Mouse (Mus musculus): ENCODE results near the gene Tas1r1. TPM values are rescaled to one million over a fixed set of nuclear protein-coding genes. Genes with fewer than 3 reads are reported as not detected.
A peak's percentile ranks its signal among the peaks of the same experiment; 100 is the strongest.

The Tas1r1 gene
- polyA plus RNA-seq, 1 experiment from 2014 or later, result 1.0 TPM

DNA sequence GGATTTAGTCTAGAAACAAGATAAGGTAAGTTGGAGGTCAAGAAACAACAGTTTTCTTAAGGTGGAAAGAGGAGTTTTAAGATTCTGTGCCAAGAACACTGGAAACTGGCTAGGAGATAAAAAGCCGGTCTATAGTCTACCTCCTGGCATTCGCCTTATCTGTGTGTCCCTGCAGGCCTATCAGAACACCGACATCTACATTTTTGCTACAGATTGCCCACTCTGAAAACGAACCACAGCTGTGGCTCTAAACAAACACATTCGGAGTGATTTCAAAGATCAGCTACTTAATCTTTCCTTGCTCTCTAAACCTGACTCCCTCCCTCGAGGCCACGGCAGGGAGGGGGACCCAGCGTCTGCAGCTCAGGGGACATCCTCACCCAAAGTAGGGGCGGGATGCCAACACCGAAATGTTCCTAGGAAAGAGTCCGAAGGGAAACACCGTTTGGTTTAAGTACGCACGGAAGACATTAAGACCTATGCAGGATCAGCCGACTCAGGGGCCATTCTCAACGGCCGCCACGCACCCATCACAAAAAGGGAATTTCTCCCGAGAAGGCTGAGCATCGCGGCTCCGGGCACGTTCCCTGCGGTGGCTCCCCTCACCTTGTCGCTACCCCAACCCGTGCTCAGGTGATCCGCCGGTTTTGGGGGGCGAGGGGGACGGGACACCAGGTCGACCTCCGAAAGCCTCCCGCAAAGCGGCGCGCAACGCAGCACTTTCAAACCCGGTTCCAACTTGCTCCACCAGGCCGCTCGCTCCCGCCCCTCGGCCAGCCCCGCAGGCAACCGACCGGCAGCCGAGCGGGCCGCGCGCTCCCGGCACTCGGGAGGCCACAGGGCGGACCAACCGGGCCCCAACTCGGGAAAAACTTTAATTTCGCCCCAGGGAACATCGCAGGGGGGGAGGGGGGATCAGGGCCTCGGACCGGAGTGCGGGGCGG lies 43.9 kb downstream of the Tas1r1 start:
- WGBS, result 1% methylated on average over 60 of the region's 61 CpGs
- Histone ChIP-seq H3K4me3 (peak overlapping the region; percentile 99), H3K4me2 (replicated peaks) (peak overlapping the region; percentile 87), H3K9ac (peak overlapping the region; percentile 97), H3K4me1 (peaks cover 19% of the 10 kb centered on the region), H3K27me3 (no peaks in the 10 kb centered on the region), H3K27ac (peak overlapping the region; percentile 83), H3K36me3 (peaks cover 29% of the 10 kb centered on the region), H3K9me3 (replicated peaks) (no peaks in the 10 kb centered on the region)
- no peak for ATAC-seq (ENCODE audit: low FRiP score)

DNA sequence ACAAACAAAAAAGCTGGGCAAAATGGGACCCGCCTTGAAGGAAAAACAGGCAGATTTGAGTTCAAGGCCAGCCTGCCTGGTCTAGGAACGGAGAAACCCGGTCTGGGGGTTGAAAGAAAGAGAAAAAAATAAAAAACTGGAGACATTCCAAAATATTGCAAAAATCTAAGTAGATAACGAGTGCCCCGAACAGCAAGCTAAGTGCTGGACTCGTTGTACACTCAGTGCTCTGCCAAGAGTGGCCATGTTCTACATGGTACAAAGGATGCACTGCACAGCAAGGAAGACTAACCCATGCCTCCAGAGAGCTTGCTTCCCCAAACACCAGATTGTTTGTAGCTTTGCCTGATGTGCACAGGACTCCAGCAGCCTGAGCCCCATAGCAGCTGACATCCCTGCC lies 45.3 kb downstream of the Tas1r1 start:
- WGBS, result 91% methylated on average over 6 of the region's 6 CpGs
- no peak overlapping the region for H3K27ac ChIP-seq
- H3K27me3 ChIP-seq, result no peaks in the 10 kb centered on the region
- no peak overlapping the region for H3K9ac ChIP-seq
- no peak overlapping the region for H3K4me2 ChIP-seq (replicated peaks)
- H3K9me3 ChIP-seq (replicated peaks), result no peaks in the 10 kb centered on the region
- no peak for ATAC-seq (ENCODE audit: low FRiP score)
- no peak overlapping the region for H3K4me3 ChIP-seq
- peaks cover 29% of the 10 kb centered on the region for H3K36me3 ChIP-seq
- H3K4me1 ChIP-seq, result peaks cover 26% of the 10 kb centered on the region

DNA sequence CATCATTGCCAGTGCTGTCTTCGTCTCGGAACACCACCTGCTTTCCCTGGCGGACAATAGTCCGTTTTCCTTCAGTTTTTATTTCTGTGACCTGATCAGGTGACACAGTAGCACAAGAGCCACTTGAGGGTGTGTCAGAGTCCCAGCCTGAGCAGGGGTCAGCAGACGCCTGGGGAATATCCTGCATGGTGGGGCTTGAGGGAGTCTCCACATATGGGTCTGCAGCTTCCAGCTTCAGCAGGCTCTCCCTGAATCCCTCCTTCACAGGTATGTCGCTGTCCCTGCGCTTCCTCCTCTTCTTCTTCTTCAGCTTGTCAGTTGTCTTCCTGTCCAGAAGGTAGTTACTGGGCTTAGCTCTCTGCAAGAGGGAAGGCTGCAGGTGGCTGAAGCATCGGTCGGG lies 46.3 kb downstream of the Tas1r1 start:
- Histone ChIP-seq H3K4me3 (no peak overlapping the region), H3K36me3 (peaks cover 29% of the 10 kb centered on the region), H3K4me2 (replicated peaks) (no peak overlapping the region), H3K4me1 (peaks cover 29% of the 10 kb centered on the region), H3K27me3 (no peaks in the 10 kb centered on the region), H3K9ac (no peak overlapping the region), H3K9me3 (replicated peaks) (no peaks in the 10 kb centered on the region), H3K27ac (no peak overlapping the region)
- WGBS, result 92% methylated on average over 9 of the region's 9 CpGs
- no peak for ATAC-seq (ENCODE audit: low FRiP score)

DNA sequence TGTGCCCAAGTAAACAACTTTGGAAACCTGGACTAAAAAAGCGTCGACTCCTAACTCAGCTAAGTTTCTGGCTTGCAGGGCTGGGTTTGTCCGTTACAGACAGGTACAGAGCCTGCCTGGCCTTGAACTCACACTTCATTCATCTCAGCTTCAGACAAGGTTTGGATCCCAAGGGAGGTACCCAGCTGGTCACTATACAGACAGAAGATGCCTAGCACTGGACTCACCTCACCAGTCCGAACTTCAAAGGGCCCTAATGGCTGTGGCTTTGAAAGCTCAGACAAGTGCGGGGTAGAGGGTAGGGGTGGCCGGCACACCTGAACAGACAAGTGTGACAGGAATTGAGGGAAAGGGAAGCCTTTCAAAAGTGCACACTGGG lies 49.3 kb downstream of the Tas1r1 start:
- peak; percentile 53 for ATAC-seq (ENCODE audit: low FRiP score)
- H3K4me2 ChIP-seq (replicated peaks), result peak overlapping the region; percentile 71
- H3K9ac ChIP-seq, result peak overlapping the region; percentile 91
- H3K4me1 ChIP-seq, result peaks cover 32% of the 10 kb centered on the region
- 35% methylated on average over 6 of the region's 6 CpGs for WGBS
- H3K9me3 ChIP-seq (replicated peaks), result no peaks in the 10 kb centered on the region
- H3K27me3 ChIP-seq, result no peaks in the 10 kb centered on the region
- H3K27ac ChIP-seq, result no peak overlapping the region
- peak overlapping the region; percentile 67 for H3K4me3 ChIP-seq
- peaks cover 29% of the 10 kb centered on the region for H3K36me3 ChIP-seq

DNA sequence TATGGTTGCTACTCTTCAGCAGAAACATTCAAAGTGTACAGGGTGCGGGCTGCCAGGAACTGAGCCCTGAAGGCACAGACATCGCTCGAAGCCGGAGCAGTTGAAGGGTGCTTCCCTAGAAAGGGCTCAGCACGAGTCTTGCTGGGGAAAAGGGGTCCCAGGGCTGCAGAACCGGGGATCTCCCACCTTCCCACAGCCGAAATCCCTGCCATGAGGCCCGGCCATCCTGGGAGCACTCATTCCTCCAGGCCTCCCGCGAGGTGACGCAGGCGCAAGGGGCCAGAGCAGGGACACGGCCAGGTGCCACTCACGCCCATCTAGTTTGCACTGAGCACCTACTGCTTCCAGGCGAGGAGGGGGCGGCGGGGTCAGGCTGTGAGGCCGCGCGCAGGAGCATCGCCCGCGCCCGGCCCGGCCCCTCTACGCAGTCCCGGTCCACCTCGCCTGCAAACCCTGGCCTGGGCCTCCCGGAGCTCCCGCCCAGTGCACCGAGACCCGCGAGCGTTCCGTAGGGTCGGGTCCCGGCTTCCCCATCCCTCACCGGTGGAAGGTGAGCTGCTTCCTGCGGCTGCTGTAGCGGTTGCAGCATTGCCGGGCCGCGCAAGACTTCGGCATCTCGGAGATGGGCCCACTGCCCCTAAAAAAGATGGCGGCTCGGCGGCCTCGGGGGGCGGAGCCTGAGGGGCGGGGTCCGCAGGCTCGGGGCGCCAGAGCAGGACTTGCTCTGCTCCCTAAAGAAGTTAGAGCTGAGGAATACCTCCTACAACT lies 49.8 kb downstream of the Tas1r1 start, which contains the start of gene Thap3:
Gene Thap3, minus strand, starts transcription at position 656 of the 768 bp plus-strand sequence.
- Histone ChIP-seq H3K9ac (peak within 1 kb of the TSS; percentile 91), H3K4me2 (replicated peaks) (peak within 1 kb of the TSS; percentile 71), H3K4me3 (peak within 1 kb of the TSS; percentile 67), H3K4me1 (peaks cover 30% of the 10 kb centered on the region), H3K9me3 (replicated peaks) (no peaks in the 10 kb centered on the region), H3K27me3 (no peaks in the 10 kb centered on the region), H3K36me3 (peaks cover 29% of the 10 kb centered on the region), H3K27ac (peak within 1 kb of the TSS; percentile 70; the same call in 1 of the 2 replicates)
- 1% methylated on average over 54 of the region's 54 CpGs for WGBS
- ATAC-seq (ENCODE audit: low FRiP score), result peak; percentile 75

DNA sequence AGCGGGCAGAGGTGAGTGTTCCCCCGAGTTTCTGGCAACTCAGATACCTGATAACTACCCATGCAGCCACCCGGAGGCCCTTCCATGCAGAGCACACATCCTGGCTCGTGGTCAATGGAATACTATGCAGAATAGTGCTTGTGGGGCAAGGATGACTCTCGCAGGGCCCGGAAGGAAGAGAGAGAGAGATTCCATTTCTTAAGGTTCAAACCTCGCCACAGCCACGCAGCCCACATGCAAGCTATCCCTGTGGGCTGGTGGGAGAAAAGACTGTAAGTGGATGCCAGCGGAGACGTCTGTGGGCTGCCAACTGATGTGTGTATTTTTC lies 50.4 kb downstream of the Tas1r1 start:
- no peak for ATAC-seq (ENCODE audit: low FRiP score)
- no peak overlapping the region for H3K27ac ChIP-seq
- H3K4me2 ChIP-seq (replicated peaks), result peak overlapping the region; percentile 71
- peaks cover 33% of the 10 kb centered on the region for H3K36me3 ChIP-seq
- no peaks in the 10 kb centered on the region for H3K27me3 ChIP-seq
- peak overlapping the region; percentile 67 for H3K4me3 ChIP-seq
- WGBS, result 30% methylated on average over 10 of the region's 10 CpGs
- H3K9me3 ChIP-seq (replicated peaks), result no peaks in the 10 kb centered on the region
- H3K9ac ChIP-seq, result peak overlapping the region; percentile 91
- peaks cover 33% of the 10 kb centered on the region for H3K4me1 ChIP-seq

DNA sequence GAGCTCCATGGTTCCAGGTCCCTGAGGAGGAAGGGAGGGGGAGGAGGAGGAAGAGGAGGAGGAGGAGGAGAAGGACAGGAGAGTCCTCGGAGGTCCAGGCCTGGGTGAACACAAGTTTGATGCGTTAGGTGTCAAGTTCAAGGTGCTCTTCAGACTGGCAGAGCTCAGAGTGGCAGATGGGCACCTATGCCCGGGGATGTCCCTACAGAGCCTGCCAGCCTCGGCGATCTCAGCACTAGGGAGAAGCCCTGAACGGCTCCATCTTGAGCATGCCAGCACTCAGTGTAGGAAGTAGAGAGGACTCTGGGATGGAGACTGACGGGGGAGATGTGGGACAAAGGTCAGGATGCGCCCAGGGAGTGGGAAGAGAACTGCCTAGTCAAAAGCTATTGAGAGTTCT lies 51.7 kb downstream of the Tas1r1 start:
- ATAC-seq (ENCODE audit: low FRiP score), result no peak
- H3K9me3 ChIP-seq (replicated peaks), result no peaks in the 10 kb centered on the region
- H3K4me2 ChIP-seq (replicated peaks), result no peak overlapping the region
- no peaks in the 10 kb centered on the region for H3K27me3 ChIP-seq
- H3K4me1 ChIP-seq, result peaks cover 36% of the 10 kb centered on the region
- no peak overlapping the region for H3K4me3 ChIP-seq
- peaks cover 31% of the 10 kb centered on the region for H3K36me3 ChIP-seq
- 68% methylated on average over 8 of the region's 8 CpGs for WGBS
- peak overlapping the region; percentile 37 for H3K9ac ChIP-seq
- no peak overlapping the region for H3K27ac ChIP-seq

DNA sequence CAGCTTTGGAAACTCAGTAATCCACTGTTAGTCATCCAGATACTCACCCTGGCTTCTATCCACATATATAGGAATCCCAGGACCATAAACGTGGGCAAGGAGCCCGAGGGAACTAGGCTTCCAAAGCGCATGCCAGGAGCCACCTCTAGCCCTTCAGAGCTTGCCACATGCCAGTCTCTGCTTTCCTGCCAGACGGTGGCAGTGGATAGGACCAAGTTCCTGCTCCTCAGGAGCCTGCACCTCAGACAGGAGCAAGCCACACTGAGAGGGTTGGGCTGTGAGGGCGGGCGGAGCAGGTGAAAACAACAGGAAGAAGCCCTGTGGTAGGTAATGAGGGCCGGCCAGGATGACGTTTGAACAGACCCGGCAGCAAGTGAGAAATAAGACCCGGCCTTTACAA lies 52.5 kb downstream of the Tas1r1 start:
- Histone ChIP-seq H3K27me3 (no peaks in the 10 kb centered on the region), H3K9me3 (replicated peaks) (no peaks in the 10 kb centered on the region), H3K4me3 (no peak overlapping the region), H3K9ac (no peak overlapping the region; the same call in 1 of the 2 replicates), H3K4me2 (replicated peaks) (no peak overlapping the region), H3K4me1 (peaks cover 36% of the 10 kb centered on the region), H3K36me3 (peaks cover 27% of the 10 kb centered on the region), H3K27ac (no peak overlapping the region)
- no peak for ATAC-seq (ENCODE audit: low FRiP score)
- WGBS, result 45% methylated on average over 10 of the region's 10 CpGs

DNA sequence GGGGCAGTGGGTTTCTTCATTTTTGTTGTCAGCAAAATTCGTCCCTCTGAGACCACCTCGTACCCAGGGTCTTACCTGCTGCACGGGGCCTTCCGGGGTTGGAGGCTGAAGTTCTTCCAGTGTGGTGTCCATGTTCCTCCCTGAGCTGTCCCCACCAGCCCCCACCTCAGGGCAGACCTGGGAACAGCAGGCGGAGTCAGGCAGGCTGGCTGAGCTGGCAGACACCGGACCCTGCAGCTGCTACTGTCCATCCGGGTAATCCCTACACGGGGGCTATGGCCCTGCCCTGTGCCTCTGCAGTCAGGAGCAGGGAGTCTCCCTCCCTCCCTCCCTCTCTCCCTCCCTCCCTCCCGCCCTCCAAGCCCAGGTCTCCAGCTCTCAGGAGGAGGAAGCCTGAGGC lies 54.8 kb downstream of the Tas1r1 start:
- H3K4me3 ChIP-seq, result no peak overlapping the region
- ATAC-seq (ENCODE audit: low FRiP score), result no peak
- peaks cover 33% of the 10 kb centered on the region for H3K4me1 ChIP-seq
- no peaks in the 10 kb centered on the region for H3K9me3 ChIP-seq (replicated peaks)
- H3K27ac ChIP-seq, result no peak overlapping the region
- 39% methylated on average over 8 of the region's 9 CpGs for WGBS
- peaks cover 34% of the 10 kb centered on the region for H3K36me3 ChIP-seq
- peak overlapping the region; percentile 35 for H3K9ac ChIP-seq
- H3K4me2 ChIP-seq (replicated peaks), result no peak overlapping the region
- H3K27me3 ChIP-seq, result no peaks in the 10 kb centered on the region

DNA sequence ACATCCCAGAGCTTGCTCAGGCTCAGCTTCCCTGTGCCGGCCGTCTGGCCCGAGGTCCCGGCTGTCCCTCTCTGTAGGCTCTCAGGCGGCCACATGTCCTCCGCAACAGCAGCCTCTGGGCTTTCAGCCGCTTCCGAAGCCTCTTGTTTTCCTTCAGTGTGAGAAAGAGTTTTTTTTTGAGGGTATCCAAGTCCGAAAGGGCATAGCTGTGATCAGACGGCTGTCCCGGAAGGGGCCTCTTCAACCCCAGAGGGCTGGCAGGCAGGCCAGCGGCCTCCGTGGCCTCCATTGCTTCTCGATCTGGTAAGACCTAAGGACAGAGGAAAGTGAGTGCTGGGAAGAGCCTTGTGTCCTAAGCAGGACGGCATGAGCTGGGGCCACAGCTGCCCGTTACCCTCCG lies 55.3 kb downstream of the Tas1r1 start:
- no peak for ATAC-seq (ENCODE audit: low FRiP score)
- H3K4me1 ChIP-seq, result peaks cover 29% of the 10 kb centered on the region
- WGBS, result 55% methylated on average over 17 of the region's 17 CpGs
- peaks cover 34% of the 10 kb centered on the region for H3K36me3 ChIP-seq
- no peak overlapping the region for H3K4me2 ChIP-seq (replicated peaks)
- H3K27me3 ChIP-seq, result no peaks in the 10 kb centered on the region
- no peaks in the 10 kb centered on the region for H3K9me3 ChIP-seq (replicated peaks)
- no peak overlapping the region for H3K4me3 ChIP-seq
- no peak overlapping the region for H3K27ac ChIP-seq
- no peak overlapping the region for H3K9ac ChIP-seq

DNA sequence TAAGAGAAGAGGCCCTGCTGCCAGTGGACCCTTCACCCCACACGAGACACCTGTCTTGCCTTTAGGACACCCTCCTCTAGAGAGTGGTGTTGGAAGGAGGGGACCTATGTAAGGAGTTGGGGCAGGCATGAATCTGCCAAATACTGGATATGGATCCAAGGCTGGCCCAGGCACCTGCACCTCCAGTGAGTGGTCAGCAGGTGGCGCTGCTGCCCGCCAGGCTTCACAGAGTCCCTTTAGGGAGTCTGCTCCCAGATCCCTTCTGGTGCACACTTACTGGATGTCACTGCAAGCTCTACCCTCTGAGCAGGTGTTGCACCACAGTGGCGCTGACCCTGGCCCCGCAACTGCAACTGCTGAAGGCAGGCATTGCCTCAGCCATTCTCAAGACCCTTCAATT lies 57.0 kb downstream of the Tas1r1 start:
- H3K4me1 ChIP-seq, result peaks cover 16% of the 10 kb centered on the region
- no peaks in the 10 kb centered on the region for H3K27me3 ChIP-seq
- H3K4me3 ChIP-seq, result no peak overlapping the region
- no peak overlapping the region for H3K27ac ChIP-seq
- peak; percentile 53 for ATAC-seq (ENCODE audit: low FRiP score)
- no peak overlapping the region for H3K9ac ChIP-seq
- WGBS, result 15% methylated on average over 5 of the region's 5 CpGs
- H3K9me3 ChIP-seq (replicated peaks), result no peaks in the 10 kb centered on the region
- no peak overlapping the region for H3K4me2 ChIP-seq (replicated peaks)
- peaks cover 40% of the 10 kb centered on the region for H3K36me3 ChIP-seq

DNA sequence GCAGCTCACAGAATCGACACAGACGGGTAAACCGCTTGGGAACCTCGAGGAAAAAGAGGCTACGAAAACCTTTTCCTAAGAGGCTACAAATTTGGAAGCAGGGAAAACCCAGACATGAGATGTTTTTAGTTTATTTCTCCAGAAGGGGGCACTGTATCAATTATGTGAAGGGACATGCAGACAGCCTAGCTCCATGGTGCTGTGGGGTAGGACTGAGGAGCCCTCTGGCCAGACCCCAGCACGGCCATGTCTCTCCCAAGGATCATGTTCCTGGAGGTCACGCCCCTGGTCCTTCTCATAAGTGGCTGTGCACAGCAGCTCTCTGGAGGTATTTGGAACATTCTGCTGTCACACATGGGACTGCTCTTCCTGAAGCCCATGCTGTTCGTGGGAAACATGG lies 57.7 kb downstream of the Tas1r1 start:
- WGBS, result 83% methylated on average over 8 of the region's 8 CpGs
- Histone ChIP-seq H3K4me3 (no peak overlapping the region), H3K4me2 (replicated peaks) (no peak overlapping the region), H3K27ac (no peak overlapping the region), H3K9me3 (replicated peaks) (no peaks in the 10 kb centered on the region), H3K4me1 (peaks cover 10% of the 10 kb centered on the region), H3K9ac (no peak overlapping the region), H3K27me3 (no peaks in the 10 kb centered on the region), H3K36me3 (peaks cover 44% of the 10 kb centered on the region)
- no peak for ATAC-seq (ENCODE audit: low FRiP score)

Measured in hindbrain, embryonic 12.5 days (tissue).